Mouse (Mus musculus) lung, adult 2 months (tissue): Measurements from ENCODE around the gene Rasgrp2. TPM values are rescaled to one million over a fixed set of nuclear protein-coding genes. Genes with fewer than 3 reads are reported as not detected.

Source experiments
- DNase-seq: peaks from one replicate; pipeline ENCODE4 v3.0.0; 2022
- H3K4me1 ChIP-seq: fragments of 200-500 bp; 2 replicates; pipeline ENCODE4 v1.6.1; 2011; ENCODE audit warnings: low read length; ENCODE audit not compliant: control insufficient read depth, insufficient read depth
- H3K4me3 ChIP-seq: fragments of 200-500 bp; replicated peaks from 2 replicates; pipeline ENCODE3; 2011; ENCODE audit warnings: low read depth, mild to moderate bottlenecking, control low read depth, low read length; ENCODE audit errors: extremely low read depth
- CTCF ChIP-seq: fragments of 200-500 bp; IDR thresholded peaks from 2 replicates; pipeline ENCODE4 v1.5.1; 2011; ENCODE audit warnings: mild to moderate bottlenecking, low read length, control low read depth; ENCODE audit not compliant: insufficient read depth
- POLR2A ChIP-seq: fragments of 200-500 bp; IDR thresholded peaks from 2 replicates; pipeline ENCODE4 v1.6.1; 2011; ENCODE audit warnings: low read depth, mild to moderate bottlenecking, control low read depth, low read length, borderline replicate concordance; ENCODE audit errors: extremely low read depth
- WGBS: fragments of 180-500 bp; shearing (Covaris S2); methylation state at CpG from one replicate; pipeline ENCODE4 v1.1.7; 2018; 5-methylcytosine and 5-hydroxymethylcytosine counted together
- polyA plus RNA-seq: library from polyadenylated mRNA; depleted of rRNA; stranded (reverse); fragments of >200 nt; gene quantifications from 2 replicates; pipeline ENCODE4 v1.2.3, GENCODE M21; 2012

The Rasgrp2 gene
- polyA plus RNA-seq, 1 experiment, result 210 TPM

GRCm38 (mm10) chr19:6415454-6415853 is 16.3 kb downstream of the Rasgrp2 start:
- TF ChIP-seq CTCF, result no peak
- TF ChIP-seq POLR2A, result 0 out of 2 replicates have a peak, but pooled peaks have one; percentile 3
- 34% methylated on average over 6 of the region's 6 CpGs for WGBS
- no peak for DNase-seq
- Histone ChIP-seq H3K4me1 (0 out of 2 replicates have a peak, but pooled peaks cover 2% of the 10 kb centered on the region), H3K4me3 (no peak overlapping the region)

GRCm38 (mm10) chr19:6416124-6416770 is 17.1 kb downstream of the Rasgrp2 start:
- 26% methylated on average over 9 of the region's 9 CpGs for WGBS
- no peak overlapping the region for H3K4me3 ChIP-seq
- 0 out of 2 replicates have a peak, but pooled peaks cover 2% of the 10 kb centered on the region for H3K4me1 ChIP-seq
- DNase-seq, result no peak
- TF ChIP-seq POLR2A (no peak), CTCF (no peak)

GRCm38 (mm10) chr19:6416894-6417761 is 18.0 kb downstream of the Rasgrp2 start:
- no peak overlapping the region for H3K4me3 ChIP-seq
- 0 out of 2 replicates have a peak, but pooled peaks cover 2% of the 10 kb centered on the region for H3K4me1 ChIP-seq
- DNase-seq, result no peak
- WGBS, result 65% methylated on average over 12 of the region's 12 CpGs
- TF ChIP-seq CTCF (no peak), POLR2A (no peak)

- H3K4me1 ChIP-seq, result 0 out of 2 replicates have a peak, but pooled peaks cover 2% of the 10 kb centered on the region
- TF ChIP-seq CTCF, result peak; percentile 66
- no peak for TF ChIP-seq POLR2A
- peak; percentile 80 for DNase-seq
- WGBS, result 1% methylated on average over 40 of the region's 46 CpGs
- H3K4me3 ChIP-seq, result peak within 1 kb of the TSS; percentile 79
These were observed 19.2 kb downstream of the Rasgrp2 start, which contains the start of gene Nrxn2 for GRCm38 (mm10) chr19:6418233-6418879. Nrxn2 (plus strand) TSS chr19:6418731.

GRCm38 (mm10) chr19:6418984-6419692 is 20.0 kb downstream of the Rasgrp2 start:
- Histone ChIP-seq H3K4me1 (0 out of 2 replicates have a peak, but pooled peaks cover 2% of the 10 kb centered on the region), H3K4me3 (no peak overlapping the region)
- no peak for DNase-seq
- TF ChIP-seq CTCF (no peak), POLR2A (no peak)
- WGBS, result 7% methylated on average over 22 of the region's 23 CpGs

GRCm38 (mm10) chr19:6419805-6420310 is 20.7 kb downstream of the Rasgrp2 start:
- WGBS, result 41% methylated on average over 9 of the region's 9 CpGs
- Histone ChIP-seq H3K4me1 (0 out of 2 replicates have a peak, but pooled peaks cover 2% of the 10 kb centered on the region), H3K4me3 (no peak overlapping the region)
- no peak for DNase-seq
- TF ChIP-seq CTCF (no peak), POLR2A (no peak)

GRCm38 (mm10) chr19:6420481-6421210 is 21.5 kb downstream of the Rasgrp2 start:
- WGBS, result 51% methylated on average over 19 of the region's 19 CpGs
- no peak for DNase-seq

GRCm38 (mm10) chr19:6421211-6421590 is 22.1 kb downstream of the Rasgrp2 start:
- TF ChIP-seq CTCF (no peak), POLR2A (no peak)
- 75% methylated on average over 9 of the region's 9 CpGs for whole genome bisulfite sequencing
- H3K4me3 ChIP-seq, result no peak overlapping the region
- no peak for DNase-seq
- no peaks in the 10 kb centered on the region for H3K4me1 ChIP-seq

More at GRCm38 (mm10) chr19:6420481-6421210, 21.5 kb downstream of the Rasgrp2 start:
- Histone ChIP-seq H3K4me3 (no peak overlapping the region), H3K4me1 (no peaks in the 10 kb centered on the region)
- TF ChIP-seq POLR2A, result no peak
- TF ChIP-seq CTCF, result no peak
